ENCODE assay signal across 8 mouse cellular contexts in genomic region chr5:146914088-146914766, GRCm38 (mm10). TPM values are rescaled to one million over a fixed set of nuclear protein-coding genes. Genes with fewer than 3 reads are reported as not detected.
DNase-seq lines count a peak whose midpoint lies in the region; ATAC-seq lines count a peak whose summit lies in the region.

No protein-coding gene starts in this region.

- H3K9me3 ChIP-seq in kidney, embryonic 16.5 days (ENCODE audit: low read length): no peaks in the 10 kb centered on the region
- no peaks in the 10 kb centered on the region for H3K9me3 ChIP-seq in liver, embryonic 16.5 days (replicated peaks; ENCODE audit: control insufficient read depth, low read length)
- no peaks in the 10 kb centered on the region for H3K9me3 ChIP-seq in neural tube, embryonic 15.5 days (replicated peaks)

- H3K9ac ChIP-seq in kidney, embryonic 16.5 days (replicated peaks; ENCODE audit: low read length): no peak overlapping the region
- H3K9ac ChIP-seq in liver, embryonic 16.5 days (ENCODE audit: low read depth, low read length): no peak overlapping the region
- no peak overlapping the region for H3K9ac ChIP-seq in neural tube, embryonic 15.5 days (replicated peaks)

- ATAC-seq in kidney, embryonic 16.5 days (ENCODE audit: low FRiP score, low TSS enrichment): 0 out of 2 replicates have a peak, but pooled peaks have one; percentile 64
- peak; percentile 40 for ATAC-seq in liver, embryonic 16.5 days (ENCODE audit: low read depth)
- ATAC-seq in neural tube, embryonic 15.5 days (ENCODE audit: low FRiP score): peak; percentile 69

- DNase-seq in urinary bladder, adult 18-20 months (ENCODE audit: low spot score in 2 of 2): peak; percentile 10 to 34
- DNase-seq in urinary bladder, postnatal 10 days (ENCODE audit: low spot score): no peak
- peak; percentile 83 to 87 for DNase-seq in cerebellum, postnatal 14 days
- DNase-seq in gastrocnemius, postnatal 10 days: peak; percentile 71
- DNase-seq in thymus, postnatal 25 days: peak; percentile 55

- no peak overlapping the region for H3K4me3 ChIP-seq in kidney, embryonic 16.5 days (ENCODE audit: low read length)
- no peak overlapping the region for H3K4me3 ChIP-seq in liver, embryonic 16.5 days (ENCODE audit: low read depth, low read length)
- no peak overlapping the region for H3K4me3 ChIP-seq in neural tube, embryonic 15.5 days (replicated peaks)

- no peak overlapping the region for H3K27ac ChIP-seq in kidney, embryonic 16.5 days (ENCODE audit: low read length)
- no peak overlapping the region for H3K27ac ChIP-seq in liver, embryonic 16.5 days (ENCODE audit: low read length)
- H3K27ac ChIP-seq in neural tube, embryonic 15.5 days (replicated peaks): no peak overlapping the region

- H3K36me3 ChIP-seq in kidney, embryonic 16.5 days (ENCODE audit: insufficient read depth, low read length): no peaks in the 10 kb centered on the region
- H3K36me3 ChIP-seq in liver, embryonic 16.5 days (ENCODE audit: control insufficient read depth, insufficient read depth): no peaks in the 10 kb centered on the region
- no peaks in the 10 kb centered on the region for H3K36me3 ChIP-seq in neural tube, embryonic 15.5 days

- H3K4me1 ChIP-seq in kidney, embryonic 16.5 days (ENCODE audit: insufficient read depth, low read length): peaks cover 9% of the 10 kb centered on the region; the same call in 1 of the 2 replicates
- no peaks in the 10 kb centered on the region; the same call in 1 of the 2 replicates for H3K4me1 ChIP-seq in liver, embryonic 16.5 days (ENCODE audit: control insufficient read depth, low read depth, low read length)
- H3K4me1 ChIP-seq in neural tube, embryonic 15.5 days: no peaks in the 10 kb centered on the region

- H3K27me3 ChIP-seq in kidney, embryonic 16.5 days (ENCODE audit: insufficient read depth, low read length): no peaks in the 10 kb centered on the region
- no peaks in the 10 kb centered on the region for H3K27me3 ChIP-seq in liver, embryonic 16.5 days (ENCODE audit: control insufficient read depth, insufficient read depth, low read depth, low read length)
- peaks cover 29% of the 10 kb centered on the region for H3K27me3 ChIP-seq in neural tube, embryonic 15.5 days (replicated peaks)

- no peak overlapping the region for H3K4me2 ChIP-seq in kidney, embryonic 16.5 days (replicated peaks; ENCODE audit: low read depth, low read length)
- no peak overlapping the region for H3K4me2 ChIP-seq in liver, embryonic 16.5 days (ENCODE audit: low read depth, low read length)
- H3K4me2 ChIP-seq in neural tube, embryonic 15.5 days: no peak overlapping the region

- 23% methylated on average over 9 of the region's 9 CpGs for WGBS in kidney, embryonic 16.5 days
- 24% methylated on average over 9 of the region's 9 CpGs for WGBS in liver, embryonic 16.5 days (ENCODE audit: insufficient replicate concordance)
- 21% methylated on average over 9 of the region's 9 CpGs for WGBS in neural tube, embryonic 15.5 days

RNA-seq across cellular contexts. Expression of gene Gtf3a, which starts 34.2 kb away (rescaled TPM):
- total RNA-seq in gastrocnemius, postnatal 10 days (2021): 10 to 100 TPM; 31.7 to 33.3 TPM
- 122 and 128 TPM in 2 replicates for polyA plus RNA-seq in kidney, embryonic 16.5 days (2015; fragmentation: Nextera tagmentation; extraction: Ambion mirVana)
- 42.7 and 46.7 TPM in 2 replicates for polyA plus RNA-seq in liver, embryonic 16.5 days (2015; fragmentation: Nextera tagmentation; extraction: Ambion mirVana)
- 107 and 115 TPM in 2 replicates for polyA plus RNA-seq in neural tube, embryonic 15.5 days (2015; fragmentation: Nextera tagmentation; extraction: Ambion mirVana)

RNA-seq across cellular contexts. Expression of gene Mtif3, which starts 49.4 kb away (rescaled TPM):
- 10 to 100 TPM; 21.8 to 27.5 TPM for total RNA-seq in gastrocnemius, postnatal 10 days (2021)
- 23.1 and 26.0 TPM in 2 replicates for polyA plus RNA-seq in kidney, embryonic 16.5 days (2015; fragmentation: Nextera tagmentation; extraction: Ambion mirVana)
- polyA plus RNA-seq in liver, embryonic 16.5 days (2015; fragmentation: Nextera tagmentation; extraction: Ambion mirVana): 10.4 and 11.8 TPM in 2 replicates
- polyA plus RNA-seq in neural tube, embryonic 15.5 days (2015; fragmentation: Nextera tagmentation; extraction: Ambion mirVana): 25.7 and 31.7 TPM in 2 replicates
